Mouse (Mus musculus) lung, adult 2 months (tissue): ENCODE measurements at regions not wholly inside any gene's neighbourhood (a gene's known extent, or its start where the extent isn't known, plus 50 kb on each side); places are given as distances from the start of the nearest gene placed in this dataset.

Experiments used
- DNase-seq: peaks from one replicate; pipeline ENCODE4 v3.0.0; 2022
- H3K4me1 ChIP-seq: fragments of 200-500 bp; 2 replicates; pipeline ENCODE4 v1.6.1; 2011; ENCODE audit warnings: low read length; ENCODE audit not compliant: control insufficient read depth, insufficient read depth
- H3K4me3 ChIP-seq: fragments of 200-500 bp; replicated peaks from 2 replicates; pipeline ENCODE3; 2011; ENCODE audit warnings: low read depth, mild to moderate bottlenecking, control low read depth, low read length; ENCODE audit errors: extremely low read depth
- CTCF ChIP-seq: fragments of 200-500 bp; IDR thresholded peaks from 2 replicates; pipeline ENCODE4 v1.5.1; 2011; ENCODE audit warnings: mild to moderate bottlenecking, low read length, control low read depth; ENCODE audit not compliant: insufficient read depth
- POLR2A ChIP-seq: fragments of 200-500 bp; IDR thresholded peaks from 2 replicates; pipeline ENCODE4 v1.6.1; 2011; ENCODE audit warnings: low read depth, mild to moderate bottlenecking, control low read depth, low read length, borderline replicate concordance; ENCODE audit errors: extremely low read depth
- WGBS: fragments of 180-500 bp; shearing (Covaris S2); methylation state at CpG from one replicate; pipeline ENCODE4 v1.1.7; 2018; 5-methylcytosine and 5-hydroxymethylcytosine counted together

DNA sequence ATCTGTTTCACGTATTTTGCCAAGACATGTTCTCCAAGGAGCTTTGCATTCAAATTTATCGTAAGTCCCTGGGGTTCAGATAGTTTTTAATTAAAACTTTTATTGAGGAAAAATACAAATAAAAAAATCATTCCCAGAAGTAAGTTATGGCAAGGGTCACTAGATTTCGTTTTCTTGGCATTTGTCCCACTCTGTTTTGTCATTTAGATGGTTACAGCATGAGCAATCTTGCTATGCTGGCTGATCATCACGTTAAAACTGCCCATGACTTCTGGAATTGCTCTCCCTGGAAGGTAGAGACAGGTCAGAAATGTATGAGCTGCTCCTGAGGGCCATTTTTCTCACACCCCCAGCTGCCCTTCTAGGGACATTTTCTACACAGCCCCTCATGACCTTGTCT, 185.3 kb downstream of the H2al1j start:
- WGBS: 59% methylated on average over 4 of the region's 4 CpGs
- TF ChIP-seq CTCF: no peak
- no peaks in the 10 kb centered on the region for H3K4me1 ChIP-seq
- H3K4me3 ChIP-seq: no peak overlapping the region
- DNase-seq: no peak

GRCm38 (mm10) chrX:11523791-11524190, 196.2 kb downstream of the H2al1j start:
- TF ChIP-seq CTCF (no peak), POLR2A (no peak)
- H3K4me1 ChIP-seq: no peaks in the 10 kb centered on the region
- 55% methylated on average over 4 of the region's 4 CpGs for WGBS
- no peak overlapping the region for H3K4me3 ChIP-seq
- no peak for DNase-seq

GRCm38 (mm10) chrX:11525326-11525725, 197.7 kb downstream of the H2al1j start:
- no peaks in the 10 kb centered on the region for H3K4me1 ChIP-seq
- DNase-seq: no peak
- no peak overlapping the region for H3K4me3 ChIP-seq
- TF ChIP-seq CTCF (no peak), POLR2A (no peak)
- 69% methylated on average over 8 of the region's 8 CpGs for WGBS

DNA sequence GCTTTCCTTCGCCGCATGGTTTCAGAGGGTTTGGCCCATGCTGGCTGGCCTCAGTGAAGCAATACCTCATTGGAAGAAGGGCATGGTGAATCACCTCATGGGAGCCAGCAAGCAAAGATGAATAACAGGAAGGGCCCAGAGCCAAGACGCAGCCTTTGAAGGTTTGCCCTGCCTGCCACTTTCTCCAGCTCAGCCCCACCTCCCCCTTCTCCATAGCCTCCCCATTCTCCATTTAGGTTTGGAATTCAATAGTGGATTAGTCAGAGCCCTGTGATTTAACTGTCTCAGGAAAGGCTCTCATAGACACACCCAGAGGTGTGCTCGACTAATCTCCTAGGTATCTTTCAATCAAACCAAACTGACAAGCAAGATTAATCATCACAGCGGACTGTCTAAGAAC, 201.0 kb downstream of the H2al1j start:
- DNase-seq: no peak
- Histone ChIP-seq H3K4me3 (no peak overlapping the region), H3K4me1 (no peaks in the 10 kb centered on the region)
- 77% methylated on average over 5 of the region's 5 CpGs for WGBS
- no peak for TF ChIP-seq CTCF
- TF ChIP-seq POLR2A: no peak

GRCm38 (mm10) chrX:11529221-11529620, 201.6 kb downstream of the H2al1j start:
- Histone ChIP-seq H3K4me3 (no peak overlapping the region), H3K4me1 (no peaks in the 10 kb centered on the region)
- DNase-seq: no peak
- 79% methylated on average over 3 of the region's 3 CpGs for WGBS
- TF ChIP-seq CTCF (no peak), POLR2A (no peak)

GRCm38 (mm10) chrX:11532817-11533216, 205.2 kb downstream of the H2al1j start:
- WGBS: 81% methylated on average over 4 of the region's 4 CpGs
- H3K4me3 ChIP-seq: no peak overlapping the region
- H3K4me1 ChIP-seq: no peaks in the 10 kb centered on the region
- no peak for TF ChIP-seq CTCF
- no peak for DNase-seq

GRCm38 (mm10) chrX:11533871-11534270, 206.2 kb downstream of the H2al1j start:
- no peak overlapping the region for H3K4me3 ChIP-seq
- H3K4me1 ChIP-seq: no peaks in the 10 kb centered on the region
- no peak for DNase-seq
- no peak for TF ChIP-seq CTCF
- TF ChIP-seq POLR2A: no peak
- WGBS: 84% methylated on average over 8 of the region's 8 CpGs

GRCm38 (mm10) chrX:11541011-11541410, 213.4 kb downstream of the H2al1j start:
- Histone ChIP-seq H3K4me3 (no peak overlapping the region), H3K4me1 (no peaks in the 10 kb centered on the region)
- TF ChIP-seq POLR2A: no peak
- TF ChIP-seq CTCF: no peak
- DNase-seq: no peak
- WGBS: 62% methylated on average over 2 of the region's 2 CpGs

DNA sequence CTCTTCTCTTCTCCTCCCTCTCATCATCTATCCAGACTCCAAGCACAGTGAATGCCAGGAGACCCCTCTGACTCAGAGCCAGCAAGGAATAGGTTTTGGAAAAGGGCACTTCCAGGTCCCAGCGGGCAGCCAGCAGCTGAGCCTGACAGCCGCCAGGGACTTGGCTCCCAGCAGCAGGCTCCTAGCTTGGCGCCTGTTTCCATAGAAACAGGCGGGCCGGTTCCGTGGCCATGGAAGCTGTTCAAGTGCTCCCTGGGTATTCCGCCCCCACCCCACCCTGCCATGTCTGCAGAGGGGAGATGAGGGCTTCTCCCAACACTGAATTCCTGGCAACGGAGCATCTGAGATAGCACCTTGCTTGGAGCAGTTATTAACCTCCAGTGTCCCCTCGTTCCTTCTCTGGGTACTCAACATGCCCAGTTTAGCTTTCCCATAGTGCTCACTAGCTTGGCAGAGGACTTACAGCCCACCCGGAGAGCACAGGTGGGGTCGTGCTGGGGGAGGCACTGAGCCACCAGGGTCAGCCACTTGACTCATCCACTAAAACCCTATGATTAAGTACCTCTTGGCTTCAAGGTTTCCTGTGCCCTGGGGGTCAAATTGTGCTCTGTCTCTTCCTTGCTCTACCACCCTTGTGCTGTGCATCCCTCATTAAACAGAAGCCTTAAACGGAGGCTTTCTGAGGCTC, 222.7 kb downstream of the H2al1j start:
- Histone ChIP-seq H3K4me3 (no peak overlapping the region), H3K4me1 (no peaks in the 10 kb centered on the region)
- no peak for TF ChIP-seq CTCF
- no peak for TF ChIP-seq POLR2A
- 38% methylated on average over 12 of the region's 12 CpGs for WGBS
- no peak for DNase-seq

DNA sequence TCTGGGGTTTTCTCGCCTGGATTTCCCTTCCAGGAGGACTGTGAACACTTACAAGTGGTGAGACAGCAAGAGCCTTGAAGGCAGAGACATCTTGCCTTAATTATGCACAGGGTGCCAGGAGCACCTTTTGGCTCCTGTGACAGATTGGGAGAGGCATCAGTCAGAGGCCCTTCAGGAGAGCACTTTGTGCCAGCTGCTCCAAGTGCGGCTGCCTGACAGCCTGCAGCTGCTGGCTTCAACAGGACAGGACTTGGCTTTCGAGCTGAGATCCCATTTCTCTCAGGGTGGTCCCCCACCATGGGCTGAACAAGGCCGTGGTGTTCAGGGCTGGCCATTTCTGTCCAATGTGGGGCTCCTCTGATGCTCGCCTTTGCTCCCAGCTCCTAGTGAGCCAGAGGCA, 224.6 kb downstream of the H2al1j start:
- Histone ChIP-seq H3K4me3 (no peak overlapping the region), H3K4me1 (no peaks in the 10 kb centered on the region)
- 65% methylated on average over 5 of the region's 5 CpGs for WGBS
- TF ChIP-seq CTCF (no peak), POLR2A (no peak)
- DNase-seq: no peak

DNA sequence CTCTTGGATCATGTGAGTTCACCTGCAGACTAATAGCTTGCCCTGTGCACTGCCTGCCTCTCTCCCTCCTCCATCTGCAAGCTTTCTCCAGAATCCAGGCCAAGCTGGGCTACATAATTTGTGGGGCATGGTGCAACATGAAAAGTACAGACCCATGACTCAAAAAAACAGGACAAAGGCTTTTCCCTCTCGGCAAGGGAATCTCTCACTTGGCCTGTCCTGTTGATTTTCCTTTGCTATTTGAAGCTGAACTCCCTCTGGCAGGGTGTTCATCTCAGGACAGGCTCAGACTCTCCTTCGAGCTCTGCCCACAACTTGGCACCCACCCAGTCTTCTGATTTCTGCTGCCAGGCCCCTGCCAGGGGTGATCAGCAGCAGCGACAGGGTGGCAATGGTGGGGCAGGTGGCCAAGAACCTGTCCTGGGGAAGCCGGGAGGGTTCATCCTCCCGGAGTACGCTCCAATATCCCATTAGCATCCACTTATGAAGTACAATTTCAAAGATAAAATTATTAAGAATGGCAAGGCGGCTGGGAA, 227.5 kb downstream of the H2al1j start:
- no peak for DNase-seq
- 68% methylated on average over 7 of the region's 7 CpGs for WGBS
- no peaks in the 10 kb centered on the region for H3K4me1 ChIP-seq
- no peak for TF ChIP-seq POLR2A
- no peak for TF ChIP-seq CTCF
- no peak overlapping the region for H3K4me3 ChIP-seq

DNA sequence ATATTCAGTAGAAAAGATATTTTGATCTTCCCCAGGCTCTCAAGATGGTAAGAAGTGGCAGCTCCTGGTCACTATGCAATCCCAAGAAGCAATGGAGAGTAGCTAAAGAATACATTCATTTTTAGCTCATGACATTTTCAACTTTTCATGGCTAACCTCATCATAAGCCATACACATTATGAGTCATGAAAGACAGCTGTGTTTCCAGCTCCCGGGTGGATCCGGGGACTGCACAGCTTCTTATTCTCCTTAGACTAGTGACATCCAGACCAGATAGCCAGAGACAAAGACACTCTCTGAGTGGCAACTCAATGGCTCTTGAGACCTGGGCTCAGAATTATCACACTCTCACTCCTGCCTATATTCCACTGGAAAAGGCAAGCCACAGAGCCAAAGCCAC, 230.6 kb downstream of the H2al1j start:
- 96% methylated on average over 2 of the region's 2 CpGs for WGBS
- TF ChIP-seq CTCF (no peak), POLR2A (no peak)
- DNase-seq: no peak
- Histone ChIP-seq H3K4me3 (no peak overlapping the region), H3K4me1 (peaks cover 4% of the 10 kb centered on the region; the same call in 1 of the 2 replicates)
